Mouse (Mus musculus): ENCODE data around the gene Spem2.

- TF ChIP-seq POLR2A (IDR thresholded peaks at IDR 0.05; ENCODE audit: borderline replicate concordance, extremely low read depth, low read depth, low read length) (no peak), CTCF (IDR thresholded peaks at IDR 0.05; ENCODE audit: insufficient read depth, low read length) (no peak)
These were observed 28.8 kb downstream of the Spem2 start for GRCm38 (mm10) chr11:69789431-69789830.

All from lung, adult 2 months (tissue).